Mouse (Mus musculus) stomach, embryonic 16.5 days (tissue): Measurements from ENCODE around the gene Npcd. TPM values are rescaled to one million over a fixed set of nuclear protein-coding genes. Genes with fewer than 3 reads are reported as not detected.

ENCODE experiments used
- ATAC-seq: fragments of 200-750 bp; cut with Nextera tagmentation; 2 replicates; pipeline ENCODE4 v1.8.0; 2017; ENCODE audit warnings: moderate number of reproducible peaks, moderate TSS enrichment; ENCODE audit not compliant: insufficient read depth, low FRiP score
- H3K27ac ChIP-seq: fragments of 300-500 bp; sonication (generic); 2 replicates; pipeline ENCODE4 v1.5.1; 2014; ENCODE audit warnings: low read length
- H3K27me3 ChIP-seq: fragments of 300-500 bp; sonication (generic); 2 replicates; pipeline ENCODE4 v1.6.1; 2014; ENCODE audit warnings: low read length, control low read depth, mixed read lengths; ENCODE audit not compliant: control insufficient read depth, insufficient read depth
- H3K36me3 ChIP-seq: fragments of 300-500 bp; sonication (generic); 2 replicates; pipeline ENCODE4 v1.6.1; 2014; ENCODE audit warnings: low read length; ENCODE audit not compliant: control insufficient read depth, insufficient read depth
- H3K4me1 ChIP-seq: fragments of 300-500 bp; sonication (generic); 2 replicates; pipeline ENCODE4 v1.6.1; 2014; ENCODE audit warnings: low read length, control low read depth, mixed read lengths; ENCODE audit not compliant: control insufficient read depth, insufficient read depth
- H3K4me2 ChIP-seq: fragments of 300-500 bp; sonication (generic); 2 replicates; pipeline ENCODE4 v1.6.1; 2014; ENCODE audit warnings: low read depth, low read length, mixed read lengths
- H3K4me3 ChIP-seq: fragments of 300-500 bp; sonication (generic); replicated peaks from 2 replicates; pipeline ENCODE4 v1.5.1; 2014; ENCODE audit warnings: mild to moderate bottlenecking, low read length
- H3K9ac ChIP-seq: fragments of 300-500 bp; sonication (generic); 2 replicates; pipeline ENCODE4 v1.6.1; 2014; ENCODE audit warnings: low read length
- H3K9me3 ChIP-seq: fragments of 300-500 bp; sonication (generic); replicated peaks from 2 replicates; pipeline ENCODE4 v1.6.1; 2016; ENCODE audit warnings: low read length, control low read depth; ENCODE audit not compliant: control insufficient read depth
- WGBS: fragments of 180-500 bp; shearing (Covaris S2); extraction: QIAGEN DNeasy Blood & Tissue Kit; methylation state at CpG from one replicate; pipeline ENCODE4 v1.1.7; 2014; 5-methylcytosine and 5-hydroxymethylcytosine counted together
- polyA plus RNA-seq: library from polyadenylated mRNA; unstranded; fragments of >200 nt; fragmentation: Nextera tagmentation; extraction: Ambion mirVana; gene quantifications from 2 replicates; pipeline ENCODE4 v1.2.1, GENCODE M21; 2015

Gene Npcd
- polyA plus RNA-seq, 1 experiment from 2014 or later, result 0.19 TPM

DNA sequence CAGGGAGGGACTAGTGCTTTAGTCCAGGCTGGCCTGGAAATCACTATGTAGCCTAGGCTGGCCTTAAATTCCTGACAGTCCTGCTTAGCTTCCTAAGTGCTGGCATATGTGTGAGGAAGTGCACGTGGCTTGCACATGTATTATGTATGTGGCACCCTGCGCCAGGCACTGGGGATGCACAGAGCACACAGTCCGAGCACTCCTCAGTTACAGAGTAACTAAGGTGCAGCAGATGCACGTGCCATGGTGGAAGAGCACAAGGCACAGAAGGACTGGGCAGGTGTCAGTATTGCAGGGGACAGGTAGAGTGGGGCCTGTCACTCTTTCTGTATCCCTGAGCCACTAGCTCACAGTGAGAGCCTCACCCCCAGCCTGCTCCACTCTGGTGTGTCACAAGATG is 78.9 kb downstream of the Npcd start:
- Histone ChIP-seq H3K4me1 (no peaks in the 10 kb centered on the region), H3K27me3 (no peaks in the 10 kb centered on the region), H3K4me2 (no peak overlapping the region), H3K9me3 (no peaks in the 10 kb centered on the region), H3K4me3 (no peak overlapping the region), H3K9ac (no peak overlapping the region), H3K36me3 (no peaks in the 10 kb centered on the region), H3K27ac (no peak overlapping the region)
- 79% methylated on average over 4 of the region's 4 CpGs for WGBS
- ATAC-seq, result no peak

DNA sequence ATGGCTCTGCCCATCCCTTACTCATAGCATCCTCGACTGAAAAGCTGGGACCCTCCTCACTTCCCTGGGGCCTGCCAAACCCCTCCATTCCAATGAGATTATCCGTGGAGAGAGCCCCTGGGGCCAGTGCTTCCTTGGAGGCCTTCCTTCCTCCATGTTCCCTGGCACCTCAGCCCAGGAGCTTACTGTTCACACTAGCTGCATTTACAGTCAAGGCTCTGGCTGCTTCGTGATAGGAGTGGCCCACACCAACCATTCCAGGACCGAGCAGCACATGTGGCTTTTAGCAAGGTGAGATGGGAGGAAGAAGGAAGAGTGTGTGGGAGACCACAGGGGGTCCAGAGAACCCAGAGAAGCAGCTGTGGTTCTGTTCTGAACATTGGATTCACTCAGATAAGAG is 80.2 kb downstream of the Npcd start:
- Histone ChIP-seq H3K4me2 (no peak overlapping the region), H3K27ac (no peak overlapping the region), H3K9me3 (no peaks in the 10 kb centered on the region), H3K4me3 (no peak overlapping the region), H3K27me3 (no peaks in the 10 kb centered on the region), H3K4me1 (no peaks in the 10 kb centered on the region), H3K36me3 (no peaks in the 10 kb centered on the region), H3K9ac (no peak overlapping the region)
- WGBS, result 55% methylated on average over 4 of the region's 4 CpGs
- ATAC-seq, result no peak

DNA sequence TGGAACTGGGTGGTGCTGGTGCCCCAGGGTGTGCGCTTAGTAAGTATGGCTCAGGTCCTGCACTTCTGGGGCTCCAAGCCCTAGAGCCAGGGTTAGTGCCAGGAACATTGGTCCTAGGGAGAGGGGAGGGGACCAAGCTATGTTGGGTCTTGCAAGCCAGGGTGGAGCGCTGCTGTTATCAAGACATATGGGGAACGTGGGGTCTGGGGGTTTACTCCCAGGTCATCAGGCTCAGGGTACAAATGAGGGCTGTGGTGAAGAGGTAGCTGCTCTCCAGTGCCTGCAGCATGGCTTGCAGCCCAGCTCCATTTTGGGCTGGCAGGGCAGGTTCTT is 80.7 kb downstream of the Npcd start:
- Histone ChIP-seq H3K4me3 (no peak overlapping the region), H3K4me2 (no peak overlapping the region), H3K27me3 (no peaks in the 10 kb centered on the region), H3K27ac (no peak overlapping the region), H3K36me3 (no peaks in the 10 kb centered on the region), H3K9me3 (no peaks in the 10 kb centered on the region), H3K4me1 (no peaks in the 10 kb centered on the region), H3K9ac (no peak overlapping the region)
- WGBS, result 80% methylated on average over 3 of the region's 3 CpGs
- no peak for ATAC-seq

DNA sequence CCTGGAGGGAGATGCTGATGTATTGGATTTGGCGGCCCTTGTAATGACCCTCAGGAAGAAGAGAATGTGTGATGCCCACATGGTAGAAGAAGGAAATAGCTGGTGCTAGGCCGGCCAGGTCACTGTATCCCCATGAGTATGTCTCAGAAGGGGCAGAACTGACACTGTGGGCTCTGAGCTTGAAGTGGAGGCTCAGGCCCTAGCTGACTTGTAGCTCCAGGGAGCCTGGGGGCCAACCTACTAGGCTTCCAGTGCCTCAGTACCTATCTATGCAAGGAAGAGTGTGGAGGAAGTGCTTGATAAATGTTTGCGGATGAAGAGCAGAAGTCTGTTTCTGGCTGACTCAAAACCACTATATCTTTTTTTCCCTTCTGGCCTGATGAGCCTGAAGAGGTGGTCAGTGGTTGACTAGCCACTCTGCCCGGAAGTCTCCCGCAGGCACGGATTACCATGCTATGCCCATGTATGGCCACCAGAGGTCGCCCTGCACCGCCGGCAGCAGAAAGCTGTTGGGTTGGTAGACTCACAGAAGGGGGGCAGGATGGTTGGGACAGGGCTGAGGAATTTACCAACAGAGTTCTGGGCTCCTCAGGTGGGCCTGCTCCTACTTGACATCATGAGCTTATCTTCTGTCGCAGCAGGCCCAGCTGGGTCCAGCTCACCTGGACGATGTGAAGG is 81.2 kb downstream of the Npcd start:
- no peak overlapping the region for H3K27ac ChIP-seq
- no peaks in the 10 kb centered on the region for H3K36me3 ChIP-seq
- WGBS, result 22% methylated on average over 11 of the region's 11 CpGs
- no peak overlapping the region for H3K4me2 ChIP-seq
- H3K9me3 ChIP-seq, result no peaks in the 10 kb centered on the region
- ATAC-seq, result no peak
- no peaks in the 10 kb centered on the region for H3K4me1 ChIP-seq
- H3K9ac ChIP-seq, result no peak overlapping the region
- no peak overlapping the region for H3K4me3 ChIP-seq
- no peaks in the 10 kb centered on the region for H3K27me3 ChIP-seq

DNA sequence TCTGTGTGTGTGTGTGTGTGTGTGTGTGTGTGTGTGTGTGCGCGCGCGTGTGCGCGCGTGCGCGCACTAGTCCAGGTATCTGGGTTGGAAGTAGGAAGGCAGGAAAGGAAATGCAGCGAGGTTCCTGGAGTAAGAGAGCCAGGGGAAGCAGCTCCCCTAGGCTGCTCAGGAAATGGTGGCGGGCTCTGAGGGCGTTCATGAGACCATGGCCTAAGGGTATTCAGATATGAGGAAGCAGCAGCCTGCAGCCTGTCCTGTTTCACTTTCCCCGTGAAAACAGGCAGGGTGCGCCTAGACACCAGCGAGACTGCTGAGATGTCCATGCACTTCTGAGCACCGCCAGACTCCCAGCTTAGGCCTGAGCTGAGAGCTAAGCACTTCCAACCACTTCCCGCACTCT is 82.3 kb downstream of the Npcd start:
- no peak overlapping the region for H3K4me2 ChIP-seq
- no peak overlapping the region for H3K9ac ChIP-seq
- no peaks in the 10 kb centered on the region for H3K27me3 ChIP-seq
- H3K4me3 ChIP-seq, result no peak overlapping the region
- no peak overlapping the region for H3K27ac ChIP-seq
- WGBS, result 82% methylated on average over 17 of the region's 17 CpGs
- no peaks in the 10 kb centered on the region for H3K9me3 ChIP-seq
- no peaks in the 10 kb centered on the region for H3K4me1 ChIP-seq
- H3K36me3 ChIP-seq, result no peaks in the 10 kb centered on the region
- no peak for ATAC-seq

DNA sequence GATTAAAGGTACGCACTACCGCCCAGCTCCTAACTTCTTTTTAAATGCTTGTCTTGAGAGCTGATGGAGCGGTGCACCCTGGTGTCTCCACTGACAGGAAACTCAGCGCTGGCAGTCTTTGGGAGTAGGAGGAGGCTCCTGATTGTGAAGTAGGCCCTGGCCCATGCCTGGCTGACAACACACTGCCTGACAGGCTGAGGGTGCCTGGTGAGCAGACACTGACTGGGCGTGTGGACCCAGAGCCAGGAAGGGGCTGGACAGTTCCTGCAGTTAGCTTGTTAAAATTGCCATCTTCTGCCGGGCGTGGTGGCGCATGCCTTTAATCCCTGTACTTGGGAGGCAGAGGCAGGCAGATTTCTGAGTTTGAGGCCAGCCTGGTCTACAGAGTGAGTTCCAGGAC is 83.8 kb downstream of the Npcd start:
- ATAC-seq, result no peak

DNA sequence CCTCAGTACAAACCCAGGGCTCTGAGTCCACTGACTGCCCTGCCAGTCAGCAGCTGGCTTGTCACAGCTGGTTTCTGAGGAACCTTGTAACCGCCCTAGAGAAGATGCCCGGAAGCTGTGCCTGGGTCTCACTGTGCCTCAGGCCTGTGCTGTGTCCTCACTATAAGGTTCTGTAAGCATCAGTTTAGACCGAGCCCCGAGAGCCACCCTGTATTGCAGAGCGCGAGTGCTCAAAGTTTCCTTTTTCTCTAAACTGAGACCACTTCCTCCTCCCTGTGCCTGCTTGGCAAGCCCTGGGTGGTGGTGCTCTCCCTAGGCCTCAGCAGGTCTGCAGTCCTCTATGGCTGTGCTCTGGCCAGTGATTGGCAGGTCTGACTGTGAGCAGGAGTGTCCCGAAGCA is 84.9 kb downstream of the Npcd start:
- Histone ChIP-seq H3K4me2 (no peak overlapping the region), H3K36me3 (no peaks in the 10 kb centered on the region), H3K4me1 (no peaks in the 10 kb centered on the region), H3K9me3 (no peaks in the 10 kb centered on the region), H3K9ac (no peak overlapping the region), H3K4me3 (no peak overlapping the region), H3K27ac (no peak overlapping the region), H3K27me3 (no peaks in the 10 kb centered on the region)
- WGBS, result 85% methylated on average over 7 of the region's 7 CpGs
- no peak for ATAC-seq

More for the DNA sequence above, 83.8 kb downstream of the Npcd start:
- WGBS, result 86% methylated on average over 8 of the region's 8 CpGs
- H3K4me3 ChIP-seq, result no peak overlapping the region
- no peaks in the 10 kb centered on the region for H3K36me3 ChIP-seq
- H3K9me3 ChIP-seq, result no peaks in the 10 kb centered on the region
- H3K4me2 ChIP-seq, result no peak overlapping the region
- no peak overlapping the region for H3K9ac ChIP-seq
- H3K27me3 ChIP-seq, result no peaks in the 10 kb centered on the region
- no peak overlapping the region for H3K27ac ChIP-seq
- no peaks in the 10 kb centered on the region for H3K4me1 ChIP-seq

DNA sequence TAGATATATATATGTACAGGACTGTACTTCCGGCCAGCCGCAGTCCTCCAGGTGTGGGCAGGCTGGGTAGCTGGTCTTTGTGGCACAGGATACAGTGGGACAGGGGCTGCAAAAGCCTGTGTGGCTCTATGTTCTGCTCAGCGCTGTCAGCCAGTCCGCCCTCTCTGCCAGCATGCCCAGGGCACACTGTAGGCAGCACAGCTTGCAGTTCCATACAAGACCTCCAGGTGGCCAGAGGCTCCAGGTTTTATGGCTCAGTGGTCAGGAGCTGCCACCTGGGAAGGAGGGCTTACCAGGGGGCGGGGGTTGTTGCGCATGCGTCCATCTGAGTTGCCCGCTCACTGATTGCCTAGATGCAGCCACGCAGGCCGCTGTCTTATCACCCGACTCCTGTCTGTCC is 86.0 kb downstream of the Npcd start:
- no peaks in the 10 kb centered on the region for H3K4me1 ChIP-seq
- 57% methylated on average over 11 of the region's 11 CpGs for WGBS

DNA sequence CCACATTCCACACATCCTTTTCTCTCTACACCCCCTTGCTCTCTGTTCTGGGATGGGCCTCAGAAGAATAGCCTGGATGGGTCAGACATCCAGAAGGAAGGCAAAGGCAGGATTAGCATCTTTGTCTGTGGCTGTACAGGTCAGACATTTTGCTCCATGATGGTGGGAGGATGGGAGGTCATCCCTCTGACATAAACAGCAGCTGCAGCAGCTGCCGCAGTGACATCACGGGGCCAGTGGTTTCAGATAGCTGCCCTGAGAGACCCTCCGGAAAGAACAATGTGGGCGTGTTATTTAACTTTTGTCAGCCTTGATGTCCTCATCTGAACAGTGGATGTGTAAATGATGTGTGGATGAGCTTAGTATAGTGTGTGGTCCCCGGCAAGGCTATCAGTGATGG is 88.2 kb downstream of the Npcd start:
- 83% methylated on average over 5 of the region's 5 CpGs for WGBS
- H3K9me3 ChIP-seq, result no peaks in the 10 kb centered on the region
- H3K27me3 ChIP-seq, result no peaks in the 10 kb centered on the region
- H3K9ac ChIP-seq, result no peak overlapping the region
- ATAC-seq, result no peak
- H3K4me2 ChIP-seq, result no peak overlapping the region
- no peak overlapping the region for H3K4me3 ChIP-seq
- H3K27ac ChIP-seq, result no peak overlapping the region
- peaks cover 7% of the 10 kb centered on the region for H3K4me1 ChIP-seq
- no peaks in the 10 kb centered on the region for H3K36me3 ChIP-seq

More for the DNA sequence above, 86.0 kb downstream of the Npcd start:
- Histone ChIP-seq H3K4me2 (no peak overlapping the region), H3K4me3 (no peak overlapping the region), H3K9ac (no peak overlapping the region), H3K36me3 (no peaks in the 10 kb centered on the region), H3K9me3 (no peaks in the 10 kb centered on the region), H3K27me3 (no peaks in the 10 kb centered on the region), H3K27ac (no peak overlapping the region)
- no peak for ATAC-seq

DNA sequence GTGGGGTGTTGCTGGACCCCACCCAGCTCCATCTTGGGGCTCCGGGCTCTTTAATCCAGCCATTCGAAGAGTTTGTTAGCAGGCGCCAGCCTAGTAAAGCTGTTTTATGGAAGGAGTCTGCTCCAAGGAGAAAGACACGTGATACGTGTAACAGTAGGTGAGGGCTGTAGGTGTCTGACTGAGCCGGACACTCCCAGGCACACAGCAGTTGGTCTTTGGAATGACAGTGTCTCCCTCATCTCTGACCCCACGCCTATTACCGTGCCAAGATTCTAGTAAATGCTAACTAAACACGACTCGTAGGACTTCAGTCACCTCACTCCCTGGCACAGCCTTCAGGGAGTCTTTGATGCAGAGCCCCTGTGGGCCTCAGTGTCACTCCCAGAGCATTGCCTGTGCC is 88.7 kb downstream of the Npcd start:
- no peak overlapping the region for H3K9ac ChIP-seq
- peaks cover 10% of the 10 kb centered on the region for H3K4me1 ChIP-seq
- no peaks in the 10 kb centered on the region for H3K27me3 ChIP-seq
- no peak for ATAC-seq
- H3K9me3 ChIP-seq, result no peaks in the 10 kb centered on the region
- H3K4me3 ChIP-seq, result no peak overlapping the region
- WGBS, result 78% methylated on average over 10 of the region's 10 CpGs
- no peak overlapping the region for H3K4me2 ChIP-seq
- no peaks in the 10 kb centered on the region for H3K36me3 ChIP-seq
- no peak overlapping the region for H3K27ac ChIP-seq
